Comparison of ENCODE assay signal across 10 mouse cellular contexts in genomic region chr8:48633426-48633825, GRCm38 (mm10).
"Had no signal": no experiment of that assay in that cellular context is flagged by ENCODE, and none has a peak within 500 bp of the region (broad histone marks: within the 10 kb centered on the region; RNA-seq: fewer than 3 reads in every experiment).

No protein-coding gene starts in this region.

- ATAC-seq: midbrain, embryonic 16.5 days had no signal

- H3K36me3 ChIP-seq: limb, embryonic 13.5 days; midbrain, embryonic 12.5 days; neural tube, embryonic 13.5 days had no signal

- H3K4me1 ChIP-seq: midbrain, embryonic 12.5 days had no signal

- H3K4me2 ChIP-seq: limb, embryonic 13.5 days; midbrain, embryonic 12.5 days; neural tube, embryonic 13.5 days had no signal

- H3K27me3 ChIP-seq: limb, embryonic 13.5 days; midbrain, embryonic 12.5 days; neural tube, embryonic 13.5 days had no signal

- DNase-seq: kidney, postnatal 25 days; lung, adult 18-20 months; retina, postnatal 1 day; right cerebral cortex, postnatal 25 days; thymus, postnatal 36 days had no signal

- H3K4me3 ChIP-seq: limb, embryonic 13.5 days; midbrain, embryonic 12.5 days; neural tube, embryonic 13.5 days had no signal

- H3K27ac ChIP-seq: limb, embryonic 13.5 days; liver, embryonic 14.5 days; midbrain, embryonic 12.5 days; neural tube, embryonic 13.5 days had no signal

- H3K9me3 ChIP-seq: limb, embryonic 13.5 days; midbrain, embryonic 12.5 days; neural tube, embryonic 13.5 days had no signal

- H3K9ac ChIP-seq: limb, embryonic 13.5 days; liver, embryonic 14.5 days; midbrain, embryonic 12.5 days; neural tube, embryonic 13.5 days had no signal
